In genomic region chr7:68128271-68128674, GRCm38 (mm10) we compare ENCODE assay signal across 8 mouse cellular contexts.
A peak's percentile ranks its signal among the peaks of the same experiment; 100 is the strongest.
DNase-seq lines count a peak whose midpoint lies in the region; ATAC-seq and TF ChIP-seq lines count a peak whose summit lies in the region.

No protein-coding gene starts in this region.

- peaks cover 36% of the 10 kb centered on the region for H3K4me1 ChIP-seq in erythroblast, embryonic 14.5 days (ENCODE audit: control insufficient read depth)
- H3K4me1 ChIP-seq in CH12.LX (ENCODE audit: control insufficient read depth in 1 of 2, insufficient read depth in 2 of 2): peaks cover 10 to 26% of the 10 kb centered on the region in 2 experiments
- H3K4me1 ChIP-seq in embryonic facial prominence, embryonic 14.5 days (ENCODE audit: control insufficient read depth, insufficient read depth, low read length): peaks cover 25% of the 10 kb centered on the region
- peaks cover 42% of the 10 kb centered on the region for H3K4me1 ChIP-seq in kidney, embryonic 15.5 days
- peaks cover 33% of the 10 kb centered on the region for H3K4me1 ChIP-seq in neural tube, embryonic 14.5 days (ENCODE audit: control insufficient read depth, insufficient read depth, low read length)

- peak overlapping the region; percentile 82; the same call in 1 of the 2 replicates for H3K9ac ChIP-seq in CH12.LX (ENCODE audit: insufficient read depth, low read depth)
- H3K9ac ChIP-seq in embryonic facial prominence, embryonic 14.5 days (ENCODE audit: low read depth, low read length): peak overlapping the region; percentile 58; the same call in 1 of the 2 replicates
- no peak overlapping the region for H3K9ac ChIP-seq in kidney, embryonic 15.5 days
- H3K9ac ChIP-seq in neural tube, embryonic 14.5 days (replicated peaks; ENCODE audit: low read depth, low read length): peak overlapping the region; percentile 72

- no peaks in the 10 kb centered on the region for H3K36me3 ChIP-seq in erythroblast, embryonic 14.5 days (ENCODE audit: control insufficient read depth)
- H3K36me3 ChIP-seq in CH12.LX (replicated peaks in 1 of 2; ENCODE audit: control insufficient read depth in 1 of 2, insufficient read depth in 1 of 2, low read length in 1 of 2): no peaks in the 10 kb centered on the region
- H3K36me3 ChIP-seq in embryonic facial prominence, embryonic 14.5 days (ENCODE audit: control insufficient read depth, insufficient read depth, low read length): no peaks in the 10 kb centered on the region
- H3K36me3 ChIP-seq in kidney, embryonic 15.5 days: no peaks in the 10 kb centered on the region
- no peaks in the 10 kb centered on the region for H3K36me3 ChIP-seq in neural tube, embryonic 14.5 days (ENCODE audit: control insufficient read depth, insufficient read depth, low read length)

- peak overlapping the region; percentile 85 for H3K4me3 ChIP-seq in erythroblast, embryonic 14.5 days (replicated peaks)
- H3K4me3 ChIP-seq in CH12.LX (replicated peaks in 1 of 3; ENCODE audit: low read depth in 2 of 3, low read length in 2 of 3, poor library complexity in 1 of 3): no peak overlapping the region
- peak overlapping the region; percentile 59 for H3K4me3 ChIP-seq in embryonic facial prominence, embryonic 14.5 days (ENCODE audit: low read depth, low read length)
- H3K4me3 ChIP-seq in kidney, embryonic 15.5 days (replicated peaks): peak overlapping the region; percentile 68
- peak overlapping the region; percentile 53 for H3K4me3 ChIP-seq in neural tube, embryonic 14.5 days (ENCODE audit: low read depth, low read length)

- TF ChIP-seq EP300 in CH12.LX (IDR thresholded peaks at IDR 0.05; ENCODE audit: low read length): no peak

- dilution Hi-C loops in CH12.LX (cut with MboI; ENCODE audit: extremely low pct_ligation_motif_present, extremely low pct_unique_long_range_greater_than_20kb, low sequenced_read_pairs): no loop called here

- no peak for TF ChIP-seq RAD21 in CH12.LX (IDR thresholded peaks at IDR 0.05; ENCODE audit: low read depth, low read length)

- no peak for TF ChIP-seq CTCF in CH12.LX (conservative IDR thresholded peaks at IDR 0.05 in 1 of 2, IDR thresholded peaks at IDR 0.05 in 1 of 2; ENCODE audit: low read depth in 2 of 2, low read length in 2 of 2)

- TF ChIP-seq POLR2A in CH12.LX (IDR thresholded peaks at IDR 0.05; ENCODE audit: low read depth, low read length): no peak

- in situ Hi-C loops in CH12.LX (cut with MboI; ENCODE audit: low pct_ligation_motif_present, low pct_unique_long_range_greater_than_20kb, low sequenced_read_pairs): loop anchor here (25.0 kb wide), 1 partner anchor 441 kb away; no protein-coding TSS in a partner anchor

- no peak overlapping the region for H3K27ac ChIP-seq in CH12.LX (ENCODE audit: insufficient read depth, low read depth)
- H3K27ac ChIP-seq in embryonic facial prominence, embryonic 14.5 days (replicated peaks; ENCODE audit: low read depth, low read length): peak overlapping the region; percentile 89; the same call in 1 of the 2 replicates
- H3K27ac ChIP-seq in kidney, embryonic 15.5 days: peak overlapping the region; percentile 94
- H3K27ac ChIP-seq in neural tube, embryonic 14.5 days (ENCODE audit: low read depth, low read length): peak overlapping the region; percentile 97

- no peaks in the 10 kb centered on the region for H3K9me3 ChIP-seq in erythroblast, embryonic 14.5 days (ENCODE audit: control insufficient read depth, low read length)
- no peaks in the 10 kb centered on the region for H3K9me3 ChIP-seq in CH12.LX (replicated peaks; ENCODE audit: low read length)
- H3K9me3 ChIP-seq in embryonic facial prominence, embryonic 14.5 days (ENCODE audit: control insufficient read depth, low read length): no peaks in the 10 kb centered on the region
- H3K9me3 ChIP-seq in kidney, embryonic 15.5 days (replicated peaks): no peaks in the 10 kb centered on the region
- H3K9me3 ChIP-seq in neural tube, embryonic 14.5 days (ENCODE audit: control insufficient read depth, low read length): no peaks in the 10 kb centered on the region

- DNase-seq in CH12.LX (ENCODE audit: extremely low read depth) (no peak), MN1 (ENCODE audit: low spot score) (no peak)
- DNase-seq in embryonic facial prominence, embryonic 14.5 days (ENCODE audit: low spot score): no peak
- DNase-seq in frontal cortex, postnatal 14 days (ENCODE audit: low spot score in 2 of 2): no peak

- peaks cover 12% of the 10 kb centered on the region; the same call in 1 of the 2 replicates for H3K27me3 ChIP-seq in erythroblast, embryonic 14.5 days (ENCODE audit: control insufficient read depth)
- H3K27me3 ChIP-seq in CH12.LX (replicated peaks): peaks cover 2% of the 10 kb centered on the region
- no peaks in the 10 kb centered on the region for H3K27me3 ChIP-seq in embryonic facial prominence, embryonic 14.5 days (replicated peaks; ENCODE audit: control insufficient read depth, insufficient read depth, low read length)
- no peaks in the 10 kb centered on the region for H3K27me3 ChIP-seq in kidney, embryonic 15.5 days
- H3K27me3 ChIP-seq in neural tube, embryonic 14.5 days (ENCODE audit: control insufficient read depth, insufficient read depth, low read length): no peaks in the 10 kb centered on the region

- no peaks in the 10 kb centered on the region for H3K79me2 ChIP-seq in CH12.LX (replicated peaks; ENCODE audit: control insufficient read depth, extremely low read depth, insufficient read depth, poor library complexity, severe bottlenecking)

- peak overlapping the region; percentile 92; the same call in 1 of the 2 replicates for H3K4me2 ChIP-seq in CH12.LX (ENCODE audit: insufficient read depth, low read depth, poor library complexity, severe bottlenecking)
- H3K4me2 ChIP-seq in embryonic facial prominence, embryonic 14.5 days (ENCODE audit: low read depth, low read length): peak overlapping the region; percentile 88
- H3K4me2 ChIP-seq in kidney, embryonic 15.5 days: peak overlapping the region; percentile 88
- H3K4me2 ChIP-seq in neural tube, embryonic 14.5 days (ENCODE audit: low read depth, low read length): peak overlapping the region; percentile 82

- 16% methylated on average over 7 of the region's 7 CpGs for WGBS in embryonic facial prominence, embryonic 14.5 days
- WGBS in kidney, embryonic 15.5 days: 14% methylated on average over 7 of the region's 7 CpGs
- WGBS in neural tube, embryonic 14.5 days: 3% methylated on average over 7 of the region's 7 CpGs

- no peak for ATAC-seq in erythroblast, adult 5-6 weeks (replicated peaks; ENCODE audit: low FRiP score, poor library complexity, severe bottlenecking)
- no peak for ATAC-seq in embryonic facial prominence, embryonic 14.5 days (ENCODE audit: low read depth)
- no peak for ATAC-seq in kidney, embryonic 15.5 days (replicated peaks; ENCODE audit: low FRiP score)
- ATAC-seq in neural tube, embryonic 14.5 days (ENCODE audit: low read depth): no peak; the same call in 1 of the 2 replicates

TF ChIP-seq in CH12.LX, 34 proteins besides CTCF, POLR2A, EP300 and RAD21:
- no peak for TF ChIP-seq IRF4 (IDR thresholded peaks at IDR 0.05; ENCODE audit: low read depth, low read length)
- no peak for TF ChIP-seq NRF1 (IDR thresholded peaks at IDR 0.05; ENCODE audit: low read depth, low read length)
- no peak for TF ChIP-seq HCFC1 (IDR thresholded peaks at IDR 0.05; ENCODE audit: low read depth, low read length)
- TF ChIP-seq CHD2 (IDR thresholded peaks at IDR 0.05; ENCODE audit: low read length): no peak
- TF ChIP-seq USF1 (IDR thresholded peaks at IDR 0.05; ENCODE audit: low read depth, low read length): no peak
- no peak for TF ChIP-seq JUND (conservative IDR thresholded peaks at IDR 0.05; ENCODE audit: low read depth, low read length)
- TF ChIP-seq MXI1 (IDR thresholded peaks at IDR 0.05; ENCODE audit: low read depth, low read length): no peak
- no peak for TF ChIP-seq SMC3 (IDR thresholded peaks at IDR 0.05; ENCODE audit: low read depth, low read length)
- TF ChIP-seq ZC3H11A (IDR thresholded peaks at IDR 0.05; ENCODE audit: low read depth, low read length): no peak
- no peak for TF ChIP-seq GABPA (IDR thresholded peaks at IDR 0.05; ENCODE audit: insufficient replicate concordance, low read depth, low read length)
- TF ChIP-seq ZKSCAN1 (IDR thresholded peaks at IDR 0.05; ENCODE audit: borderline replicate concordance, low read depth, low read length): no peak
- TF ChIP-seq ZNF384 (IDR thresholded peaks at IDR 0.05; ENCODE audit: low read depth, low read length): no peak
- TF ChIP-seq TCF12 (IDR thresholded peaks at IDR 0.05; ENCODE audit: low read depth, low read length): no peak
- no peak for TF ChIP-seq ZMIZ1 (IDR thresholded peaks at IDR 0.05; ENCODE audit: low read depth, low read length)
- no peak for TF ChIP-seq USF2 (conservative IDR thresholded peaks at IDR 0.05; ENCODE audit: low read depth, low read length)
- TF ChIP-seq MAZ (IDR thresholded peaks at IDR 0.05; ENCODE audit: low read depth, low read length): no peak
- no peak for TF ChIP-seq ELF1 (IDR thresholded peaks at IDR 0.05; ENCODE audit: low read depth, low read length)
- no peak for TF ChIP-seq E2F4 (IDR thresholded peaks at IDR 0.05; ENCODE audit: insufficient replicate concordance, low read depth, low read length)
- no peak for TF ChIP-seq ETS1 (conservative IDR thresholded peaks at IDR 0.05; ENCODE audit: low read depth, low read length)

Comparison
In these comparisons a context has a peak if more than half of its experiments do, and no peak if none do; other contexts are left out.
1. H3K4me3 ChIP-seq: peak in erythroblast, embryonic 14.5 days (single experiment), embryonic facial prominence, embryonic 14.5 days (single experiment), kidney, embryonic 15.5 days (single experiment) and neural tube, embryonic 14.5 days (single experiment); none in CH12.LX (0 of 3).
2. Peak in every context shown above with its lines, with median percentiles within 50 percentile points of each other: H3K4me2 ChIP-seq.